Comparison of ENCODE assay signal across 11 mouse cellular contexts in genomic region chr10:78134400-78134799, GRCm38 (mm10). TPM values are rescaled to one million over a fixed set of nuclear protein-coding genes. Genes with fewer than 3 reads are reported as not detected.
DNase-seq lines count a peak whose midpoint lies in the region; ATAC-seq and TF ChIP-seq lines count a peak whose summit lies in the region.
"Had no signal": no experiment of that assay in that cellular context is flagged by ENCODE, and none has a peak within 500 bp of the region (broad histone marks: within the 10 kb centered on the region; RNA-seq: fewer than 3 reads in every experiment).

No protein-coding gene starts in this region.

- 0 out of 2 replicates have a peak overlapping the region, but pooled peaks have one; percentile 27 for H3K27ac ChIP-seq in forebrain, embryonic 10.5 days
- H3K27ac ChIP-seq in forebrain, embryonic 12.5 days: no peak overlapping the region
- H3K27ac ChIP-seq in lung, postnatal 0 days (ENCODE audit: low read length): 0 out of 2 replicates have a peak overlapping the region, but pooled peaks have one; percentile 15
- H3K27ac ChIP-seq in intestine, postnatal 0 days (ENCODE audit: low read depth, low read length): peak overlapping the region; percentile 79; the same call in 1 of the 2 replicates

- no peak for TF ChIP-seq EP300 in lung, postnatal 0 days (IDR thresholded peaks at IDR 0.05)

- H3K27me3 ChIP-seq in forebrain, embryonic 10.5 days (ENCODE audit: poor library complexity, severe bottlenecking): no peaks in the 10 kb centered on the region
- peaks cover 7% of the 10 kb centered on the region; the same call in 1 of the 2 replicates for H3K27me3 ChIP-seq in forebrain, embryonic 12.5 days
- H3K27me3 ChIP-seq in lung, postnatal 0 days (replicated peaks; ENCODE audit: insufficient read depth, low read length): no peaks in the 10 kb centered on the region
- no peaks in the 10 kb centered on the region for H3K27me3 ChIP-seq in intestine, postnatal 0 days (replicated peaks; ENCODE audit: control insufficient read depth, insufficient read depth, low read length)

- no peak overlapping the region for H3K4me2 ChIP-seq in forebrain, embryonic 12.5 days
- no peak overlapping the region for H3K4me2 ChIP-seq in lung, postnatal 0 days (replicated peaks; ENCODE audit: low read depth, low read length)
- peak overlapping the region; percentile 24; the same call in 1 of the 2 replicates for H3K4me2 ChIP-seq in intestine, postnatal 0 days (replicated peaks; ENCODE audit: low read depth)

- no peak for TF ChIP-seq CTCF in lung, postnatal 0 days (IDR thresholded peaks at IDR 0.05)
- no peak for TF ChIP-seq CTCF in intestine, postnatal 0 days (IDR thresholded peaks at IDR 0.05; ENCODE audit: low read depth)

- no peak for ATAC-seq in forebrain, embryonic 12.5 days (ENCODE audit: low FRiP score)
- no peak for ATAC-seq in lung, postnatal 0 days
- ATAC-seq in intestine, postnatal 0 days: 0 out of 2 replicates have a peak, but pooled peaks have one; percentile 9

- no peak overlapping the region for H3K9ac ChIP-seq in forebrain, embryonic 12.5 days
- no peak overlapping the region for H3K9ac ChIP-seq in lung, postnatal 0 days (replicated peaks; ENCODE audit: low read depth)
- H3K9ac ChIP-seq in intestine, postnatal 0 days (ENCODE audit: low read depth, low read length): no peak overlapping the region

- H3K4me3 ChIP-seq in forebrain, embryonic 10.5 days: no peak overlapping the region
- no peak overlapping the region for H3K4me3 ChIP-seq in forebrain, embryonic 12.5 days (replicated peaks)
- H3K4me3 ChIP-seq in lung, postnatal 0 days (ENCODE audit: low read depth, low read length): no peak overlapping the region
- no peak overlapping the region for H3K4me3 ChIP-seq in intestine, postnatal 0 days (ENCODE audit: low read depth, low read length)

- WGBS in forebrain, embryonic 10.5 days: 84% methylated on average over 4 of the region's 4 CpGs
- WGBS in forebrain, embryonic 12.5 days: 68% methylated on average over 4 of the region's 4 CpGs
- WGBS in lung, postnatal 0 days: 58% methylated on average over 4 of the region's 4 CpGs
- 45% methylated on average over 4 of the region's 4 CpGs for WGBS in intestine, postnatal 0 days

- H3K4me1 ChIP-seq in forebrain, embryonic 10.5 days: peaks cover 31% of the 10 kb centered on the region
- peaks cover 10% of the 10 kb centered on the region for H3K4me1 ChIP-seq in forebrain, embryonic 12.5 days
- peaks cover 7% of the 10 kb centered on the region; the same call in 1 of the 2 replicates for H3K4me1 ChIP-seq in lung, postnatal 0 days (ENCODE audit: insufficient read depth, low read depth, low read length)
- 0 out of 2 replicates have a peak, but pooled peaks cover 13% of the 10 kb centered on the region for H3K4me1 ChIP-seq in intestine, postnatal 0 days (replicated peaks; ENCODE audit: control insufficient read depth, insufficient read depth, low read length)

- no peaks in the 10 kb centered on the region for H3K36me3 ChIP-seq in forebrain, embryonic 10.5 days (replicated peaks)
- H3K36me3 ChIP-seq in forebrain, embryonic 12.5 days (replicated peaks): no peaks in the 10 kb centered on the region
- no peaks in the 10 kb centered on the region for H3K36me3 ChIP-seq in lung, postnatal 0 days (ENCODE audit: insufficient read depth, low read length)
- H3K36me3 ChIP-seq in intestine, postnatal 0 days (ENCODE audit: control insufficient read depth, insufficient read depth): no peaks in the 10 kb centered on the region

- no peaks in the 10 kb centered on the region for H3K9me3 ChIP-seq in forebrain, embryonic 10.5 days
- no peaks in the 10 kb centered on the region for H3K9me3 ChIP-seq in forebrain, embryonic 12.5 days
- H3K9me3 ChIP-seq in lung, postnatal 0 days (ENCODE audit: low read length): no peaks in the 10 kb centered on the region
- no peaks in the 10 kb centered on the region for H3K9me3 ChIP-seq in intestine, postnatal 0 days (ENCODE audit: control insufficient read depth)

- DNase-seq in forebrain, embryonic 10.5 days (ENCODE audit: extremely low spot score, low spot score): no peak
- DNase-seq in lung, postnatal 0 days (ENCODE audit: low spot score): no peak
- DNase-seq in lung, adult 18-20 months: no peak
- peak; percentile 39 for DNase-seq in thymus, postnatal 0 days (ENCODE audit: low spot score)
- DNase-seq in cerebellum, adult 9-11 months: no peak
- DNase-seq in left cerebral cortex, adult 18-20 months (ENCODE audit: low spot score in 2 of 2): no peak
- DNase-seq: gastrocnemius, postnatal 10 days; kidney, adult 8-10 months; right cerebral cortex, adult 18-20 months had no signal

RNA-seq across cellular contexts. Expression of gene D10Jhu81e, which starts 35.2 kb away (rescaled TPM):
- 14.9 and 20.8 TPM in 2 replicates for polyA plus RNA-seq in forebrain, embryonic 10.5 days (2016; fragmentation: Nextera tagmentation; extraction: Ambion mirVana)
- polyA plus RNA-seq in forebrain, embryonic 12.5 days (2016; fragmentation: Nextera tagmentation; extraction: Ambion mirVana): 17.4 and 23.9 TPM in 2 replicates
- polyA plus RNA-seq in lung, postnatal 0 days (2015; fragmentation: Nextera tagmentation; extraction: Ambion mirVana): 24.8 and 27.0 TPM in 2 replicates
- polyA plus RNA-seq in intestine, postnatal 0 days (2015; fragmentation: Nextera tagmentation; extraction: Ambion mirVana): 21.9 and 23.9 TPM in 2 replicates
- 28.9 and 31.2 TPM in 2 replicates for polyA plus RNA-seq in thymus, postnatal 0 days (2015; fragmentation: Nextera tagmentation; extraction: Ambion mirVana)
- 100 to 1,000 TPM; 112 to 114 TPM for total RNA-seq in left cerebral cortex, adult 18-20 months (2021)

RNA-seq across cellular contexts. Expression of gene Pwp2, which starts 50.5 kb away (rescaled TPM):
- 34.7 and 35.8 TPM in 2 replicates for polyA plus RNA-seq in forebrain, embryonic 10.5 days (2016; fragmentation: Nextera tagmentation; extraction: Ambion mirVana)
- 22.3 and 26.7 TPM in 2 replicates for polyA plus RNA-seq in forebrain, embryonic 12.5 days (2016; fragmentation: Nextera tagmentation; extraction: Ambion mirVana)
- polyA plus RNA-seq in lung, postnatal 0 days (2015; fragmentation: Nextera tagmentation; extraction: Ambion mirVana): 5.8 and 6.4 TPM in 2 replicates
- 4.2 TPM in 2 replicates for polyA plus RNA-seq in intestine, postnatal 0 days (2015; fragmentation: Nextera tagmentation; extraction: Ambion mirVana)
- polyA plus RNA-seq in thymus, postnatal 0 days (2015; fragmentation: Nextera tagmentation; extraction: Ambion mirVana): 18.1 and 18.7 TPM in 2 replicates
- 10 to 100 TPM; 19.2 to 19.6 TPM for total RNA-seq in left cerebral cortex, adult 18-20 months (2021)
